Mouse (Mus musculus): ENCODE results near the gene Clca3a1. TPM values are rescaled to one million over a fixed set of nuclear protein-coding genes. Genes with fewer than 3 reads are reported as not detected.
"Not testable (repeated sequence)": the region's sequence is repeated elsewhere in the genome, so short reads cannot be mapped to it uniquely, and the experiment has no call there.

The Clca3a1 gene
- polyA plus RNA-seq, 2 experiments = 4.2 to 5.4 TPM

- no peak overlapping the region for H3K9ac ChIP-seq (replicated peaks)
- H3K27me3 ChIP-seq (ENCODE audit: control insufficient read depth, insufficient read depth, low read length) = no peaks in the 10 kb centered on the region
- TF ChIP-seq CTCF (IDR thresholded peaks at IDR 0.05; ENCODE audit: low read depth) (no peak), EP300 (IDR thresholded peaks at IDR 0.05; ENCODE audit: low read depth) (peak; percentile 22; the same call in 1 of the 2 replicates)
- ATAC-seq (ENCODE audit: insufficient read depth) (peak; percentile 67; the same call in 1 of the 2 replicates), DNase-seq (ENCODE audit: low read depth in 3 of 3, low spot score in 3 of 3) (no peak)
- 51% methylated on average over 11 of the region's 11 CpGs for WGBS (ENCODE audit: insufficient replicate concordance)
- H3K4me2 ChIP-seq (ENCODE audit: low read depth) = peak overlapping the region; percentile 41
- no peaks in the 10 kb centered on the region for H3K9me3 ChIP-seq (ENCODE audit: control insufficient read depth, low read length)
- H3K36me3 ChIP-seq (replicated peaks; ENCODE audit: control insufficient read depth, insufficient read depth, low read depth) = no peaks in the 10 kb centered on the region
- no peak overlapping the region for H3K4me3 ChIP-seq (ENCODE audit: insufficient read depth in 1 of 2, low read depth in 2 of 2, low read length in 2 of 2)
- H3K27ac ChIP-seq = no peak overlapping the region
- H3K4me1 ChIP-seq (replicated peaks; ENCODE audit: control insufficient read depth in 2 of 2, insufficient read depth in 2 of 2, low read length in 1 of 2) = 0 out of 4 replicates have a peak, but pooled peaks cover 0 to 2% of the 10 kb centered on the region in 2 experiments
These were observed 24.7 kb upstream of the Clca3a1 start for GRCm38 (mm10) chr3:144785181-144786148.

GRCm38 (mm10) chr3:144765161-144765560 is 4.4 kb upstream of the Clca3a1 start:
- ATAC-seq (ENCODE audit: insufficient read depth) = no peak
- Histone ChIP-seq H3K4me3 (ENCODE audit: insufficient read depth in 1 of 2, low read depth in 2 of 2, low read length in 2 of 2) (no peak overlapping the region), H3K9me3 (ENCODE audit: control insufficient read depth, low read length) (no peaks in the 10 kb centered on the region), H3K27ac (no peak overlapping the region), H3K9ac (replicated peaks) (no peak overlapping the region), H3K27me3 (ENCODE audit: control insufficient read depth, insufficient read depth, low read length) (no peaks in the 10 kb centered on the region), H3K4me1 (replicated peaks; ENCODE audit: control insufficient read depth in 2 of 2, insufficient read depth in 2 of 2, low read length in 1 of 2) (no peaks in the 10 kb centered on the region; a peak in 1 of 4 replicates), H3K36me3 (replicated peaks; ENCODE audit: control insufficient read depth, insufficient read depth, low read depth) (no peaks in the 10 kb centered on the region), H3K4me2 (ENCODE audit: low read depth) (no peak overlapping the region)
- no peak for DNase-seq (ENCODE audit: low read depth in 3 of 3, low spot score in 3 of 3)
- WGBS (ENCODE audit: insufficient replicate concordance) = 68% methylated on average over 4 of the region's 4 CpGs
- TF ChIP-seq CTCF (IDR thresholded peaks at IDR 0.05; ENCODE audit: low read depth) (no peak), EP300 (IDR thresholded peaks at IDR 0.05; ENCODE audit: low read depth) (no peak)

- Histone ChIP-seq H3K36me3 (replicated peaks; ENCODE audit: control insufficient read depth, insufficient read depth, low read depth) (no peaks in the 10 kb centered on the region), H3K4me3 (ENCODE audit: insufficient read depth in 1 of 2, low read depth in 2 of 2, low read length in 2 of 2) (no peak overlapping the region), H3K4me1 (replicated peaks; ENCODE audit: control insufficient read depth in 2 of 2, insufficient read depth in 2 of 2, low read length in 1 of 2) (no peaks in the 10 kb centered on the region; a peak in 1 of 4 replicates), H3K27ac (no peak overlapping the region), H3K27me3 (ENCODE audit: control insufficient read depth, insufficient read depth, low read length) (no peaks in the 10 kb centered on the region), H3K9me3 (ENCODE audit: control insufficient read depth, low read length) (no peaks in the 10 kb centered on the region), H3K4me2 (ENCODE audit: low read depth) (peak overlapping the region; percentile 17; the same call in 1 of the 2 replicates), H3K9ac (replicated peaks) (no peak overlapping the region)
- WGBS (ENCODE audit: insufficient replicate concordance) = 38% methylated on average over 6 of the region's 6 CpGs
- ATAC-seq (ENCODE audit: insufficient read depth) (no peak), DNase-seq (ENCODE audit: low read depth in 3 of 3, low spot score in 3 of 3) (no peak)
- TF ChIP-seq CTCF (IDR thresholded peaks at IDR 0.05; ENCODE audit: low read depth) (no peak), EP300 (IDR thresholded peaks at IDR 0.05; ENCODE audit: low read depth) (no peak)
These were observed 677 bp upstream of the Clca3a1 start for GRCm38 (mm10) chr3:144761454-144761853.

GRCm38 (mm10) chr3:144759719-144760118 is 1.1 kb downstream of the Clca3a1 start:
- Histone ChIP-seq H3K9ac (replicated peaks) (no peak overlapping the region), H3K27ac (no peak overlapping the region), H3K4me1 (replicated peaks; ENCODE audit: control insufficient read depth in 2 of 2, insufficient read depth in 2 of 2, low read length in 1 of 2) (no peaks in the 10 kb centered on the region; a peak in 1 of 4 replicates), H3K9me3 (ENCODE audit: control insufficient read depth, low read length) (no peaks in the 10 kb centered on the region), H3K4me3 (ENCODE audit: insufficient read depth in 1 of 2, low read depth in 2 of 2, low read length in 2 of 2) (no peak overlapping the region), H3K4me2 (ENCODE audit: low read depth) (no peak overlapping the region), H3K27me3 (ENCODE audit: control insufficient read depth, insufficient read depth, low read length) (no peaks in the 10 kb centered on the region), H3K36me3 (replicated peaks; ENCODE audit: control insufficient read depth, insufficient read depth, low read depth) (no peaks in the 10 kb centered on the region)
- DNase-seq (ENCODE audit: low read depth in 3 of 3, low spot score in 3 of 3) (no peak), ATAC-seq (ENCODE audit: insufficient read depth) (no peak)
- WGBS (ENCODE audit: insufficient replicate concordance) = 61% methylated on average over 3 of the region's 3 CpGs
- TF ChIP-seq CTCF (IDR thresholded peaks at IDR 0.05; ENCODE audit: low read depth) = no peak
- TF ChIP-seq EP300 (IDR thresholded peaks at IDR 0.05; ENCODE audit: low read depth) = no peak

GRCm38 (mm10) chr3:144756103-144756502 is 4.7 kb downstream of the Clca3a1 start:
- WGBS (ENCODE audit: insufficient replicate concordance) = 67% methylated on average over 8 of the region's 8 CpGs
- H3K27ac ChIP-seq; H3K9ac ChIP-seq (replicated peaks); H3K36me3 ChIP-seq (replicated peaks; ENCODE audit: control insufficient read depth, insufficient read depth, low read depth); H3K27me3 ChIP-seq (ENCODE audit: control insufficient read depth, insufficient read depth, low read length); H3K4me2 ChIP-seq (ENCODE audit: low read depth); ATAC-seq (ENCODE audit: insufficient read depth); H3K9me3 ChIP-seq (ENCODE audit: control insufficient read depth, low read length); H3K4me1 ChIP-seq (replicated peaks; ENCODE audit: control insufficient read depth in 2 of 2, insufficient read depth in 2 of 2, low read length in 1 of 2); H3K4me3 ChIP-seq (ENCODE audit: insufficient read depth in 1 of 2, low read depth in 2 of 2, low read length in 2 of 2); DNase-seq (ENCODE audit: low read depth in 3 of 3, low spot score in 3 of 3): not testable (repeated sequence)

All from liver, embryonic 14.5 days (tissue).